Mouse (Mus musculus): ENCODE measurements around the gene Bcat1. TPM values are rescaled to one million over a fixed set of nuclear protein-coding genes. Genes with fewer than 3 reads are reported as not detected.

The Bcat1 gene
- total RNA-seq, 2 experiments from 2014 or later: 88.1 to 88.7 TPM

DNA sequence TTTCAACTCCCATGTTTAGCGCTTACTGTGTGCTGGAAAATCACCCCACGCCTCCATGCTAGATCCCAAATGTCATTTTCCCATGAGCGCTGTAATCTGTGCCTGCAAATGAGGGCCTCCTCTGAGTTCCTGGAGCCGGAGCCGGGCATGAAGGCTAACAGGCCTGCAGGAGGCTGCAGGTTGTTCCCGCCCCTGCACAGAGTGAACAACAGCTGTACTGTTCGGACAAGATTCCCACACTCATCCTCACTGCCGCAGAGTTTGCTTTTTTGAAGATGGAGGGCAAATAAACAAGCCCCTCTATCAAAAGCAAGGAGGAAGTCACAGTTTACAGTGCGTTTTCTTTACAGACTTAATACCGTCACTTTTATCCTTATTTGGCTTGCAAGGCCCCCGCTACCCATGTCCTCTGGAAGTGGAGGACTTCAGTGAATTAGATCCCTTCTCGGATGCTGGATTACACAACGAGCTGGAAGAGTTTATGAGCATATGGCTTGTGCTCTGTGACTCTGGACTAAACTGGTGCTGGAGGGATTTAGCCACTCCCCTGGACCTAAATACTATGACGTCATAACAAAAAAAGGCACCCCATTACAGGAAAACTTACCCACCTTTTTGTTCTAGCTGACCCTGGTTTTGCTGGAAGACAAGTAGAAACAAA lies 120.0 kb downstream of the Bcat1 start:
- DNase-seq (ENCODE audit: low spot score in 2 of 2): no peak

DNA sequence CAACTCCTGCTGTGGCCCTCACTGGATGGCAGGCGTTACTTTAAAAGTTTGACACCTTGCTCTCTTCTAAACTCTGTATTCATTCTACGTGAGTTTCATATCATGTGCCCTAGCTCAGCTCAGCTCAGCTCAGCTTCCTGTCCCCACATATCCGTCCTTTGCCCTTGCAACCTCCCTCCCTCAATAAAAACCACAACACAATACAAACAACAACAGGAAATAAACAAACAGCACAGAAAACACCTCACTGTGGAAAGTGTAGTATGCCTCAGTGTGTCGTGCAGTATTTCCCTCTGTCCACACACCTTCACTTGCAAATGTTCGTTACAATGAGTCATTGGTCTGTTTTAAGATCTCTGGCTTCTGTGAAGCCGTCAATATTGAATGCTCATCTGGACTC lies 123.1 kb downstream of the Bcat1 start:
- DNase-seq (ENCODE audit: low spot score in 2 of 2): no peak

DNA sequence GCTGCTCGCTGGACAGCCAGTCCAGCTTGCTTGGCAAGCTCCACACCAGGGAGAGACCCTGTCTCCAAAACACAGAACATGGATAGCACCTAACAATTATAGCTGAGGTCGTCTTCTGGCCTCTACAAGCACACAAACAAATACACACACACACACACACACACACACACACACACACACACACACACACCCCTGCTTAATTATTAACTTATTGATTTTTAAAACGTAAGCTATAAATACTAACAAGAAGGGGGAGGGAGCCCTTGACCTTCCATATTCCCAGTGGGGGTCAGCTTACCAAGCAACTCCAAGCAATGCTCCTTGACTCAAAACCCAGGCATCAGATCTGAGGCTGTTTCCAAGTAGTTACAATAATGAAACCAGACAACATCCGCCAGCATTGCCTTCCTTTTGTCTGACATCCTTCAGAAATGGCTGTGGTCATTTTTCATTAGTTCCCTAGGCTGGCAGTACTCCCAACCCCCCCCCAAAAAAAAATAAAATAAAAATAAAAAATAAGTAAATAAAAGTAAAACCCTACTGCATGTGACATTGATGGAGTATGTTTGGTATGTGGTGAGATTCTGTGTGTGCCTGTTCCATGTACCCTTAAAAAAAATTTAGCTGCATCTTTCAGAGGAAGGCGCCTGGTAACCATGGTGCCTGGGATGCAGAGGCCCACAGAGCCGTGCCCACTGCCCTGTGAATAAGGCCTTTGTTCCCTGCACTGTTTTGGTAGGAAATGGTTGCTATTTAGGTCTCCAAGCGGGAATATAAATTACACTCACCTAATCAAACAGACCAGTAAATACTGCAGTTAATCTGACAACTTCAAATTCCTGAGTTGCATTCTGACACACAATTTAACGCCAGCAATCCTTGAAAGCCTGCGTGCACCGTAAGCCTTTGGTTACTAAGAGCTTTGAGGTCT lies 131.3 kb downstream of the Bcat1 start:
- no peak for DNase-seq (ENCODE audit: low spot score in 2 of 2)

Other genes starting within 250 kb of the Bcat1 start
- gene Lrmp, start 39.5 kb upstream of the Bcat1 start, total RNA-seq (2021): 1 to 10 TPM; 3.3 to 3.5 TPM
- gene Casc1, start 134.8 kb upstream of the Bcat1 start, total RNA-seq (2021): 1 to 10 TPM; 1.7 to 2.4 TPM
- 10 to 100 TPM; 25.5 to 25.9 TPM for gene Etfrf1, start 134.9 kb upstream of the Bcat1 start, total RNA-seq (2021)
- gene Kras, start 174.1 kb upstream of the Bcat1 start, total RNA-seq (2021): 10 to 100 TPM; 70.7 to 77.2 TPM